Comparison of ENCODE assay signal across 22 mouse cellular contexts in the genomic region with DNA sequence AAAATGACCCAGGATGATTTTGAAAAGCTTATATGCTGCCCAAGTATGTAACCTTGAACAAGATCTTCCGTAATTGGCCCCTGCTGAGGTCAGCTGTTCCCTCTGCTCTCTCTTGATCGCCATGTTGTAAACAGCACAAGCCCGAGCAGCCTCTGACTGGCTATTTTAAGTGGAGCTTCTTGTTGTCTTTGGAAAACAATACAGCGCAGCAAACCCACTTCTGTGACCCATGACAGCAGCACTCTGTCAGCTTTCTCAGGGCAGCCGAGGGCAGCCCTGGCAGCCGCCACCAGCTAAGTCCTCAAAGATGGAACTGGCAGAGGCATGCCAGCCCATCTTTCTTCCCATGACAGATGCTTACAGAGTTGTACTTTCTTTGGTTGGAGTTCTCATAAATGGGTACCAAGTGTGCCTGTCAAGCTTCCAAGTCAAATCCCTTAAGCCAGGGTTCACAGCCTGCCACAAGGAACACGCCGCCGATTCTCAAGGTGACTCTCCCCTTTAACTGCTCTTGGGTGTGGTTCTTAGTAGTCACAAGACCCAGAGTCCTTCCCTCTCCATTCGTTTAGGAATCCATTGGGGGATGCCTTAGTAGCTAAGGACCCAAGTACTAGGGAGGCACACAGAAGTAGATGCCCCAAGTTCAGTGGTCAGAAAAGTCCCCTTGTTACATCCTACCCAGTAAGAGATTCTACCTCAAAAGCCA.
DNase-seq lines count a peak whose midpoint lies in the region; ATAC-seq and TF ChIP-seq lines count a peak whose summit lies in the region.
"Had no signal": no experiment of that assay in that cellular context is flagged by ENCODE, and none has a peak within 500 bp of the region (broad histone marks: within the 10 kb centered on the region; RNA-seq: fewer than 3 reads in every experiment).

No protein-coding gene starts in this region.

- peaks cover 9% of the 10 kb centered on the region for H3K79me2 ChIP-seq in heart, adult 2 months (replicated peaks; ENCODE audit: control insufficient read depth, insufficient read depth, low read length)

- no peaks in the 10 kb centered on the region for H3K9me3 ChIP-seq in kidney, embryonic 15.5 days (replicated peaks)
- H3K9me3 ChIP-seq in kidney, embryonic 16.5 days (ENCODE audit: low read length) = peaks cover 4% of the 10 kb centered on the region; the same call in 1 of the 2 replicates
- no peaks in the 10 kb centered on the region for H3K9me3 ChIP-seq in stomach, postnatal 0 days (ENCODE audit: control insufficient read depth, low read length)
- H3K9me3 ChIP-seq: embryonic facial prominence, embryonic 15.5 days; forebrain, embryonic 15.5 days; heart, embryonic 13.5 days; hindbrain, embryonic 15.5 days had no signal

- no peak for TF ChIP-seq EP300 in heart, adult 2 months (IDR thresholded peaks at IDR 0.05; ENCODE audit: insufficient read depth, low read depth, low read length)
- TF ChIP-seq EP300 in stomach, postnatal 0 days (optimal IDR thresholded peaks at IDR 0.05) = no peak

- no peak for TF ChIP-seq CTCF in heart, adult 2 months (IDR thresholded peaks at IDR 0.05)
- no peak for TF ChIP-seq CTCF in stomach, postnatal 0 days (IDR thresholded peaks at IDR 0.05; ENCODE audit: low read depth)

- H3K27me3 ChIP-seq in heart, adult 2 months (ENCODE audit: control insufficient read depth, insufficient read depth, low read length) = no peaks in the 10 kb centered on the region
- H3K27me3 ChIP-seq in kidney, embryonic 15.5 days = no peaks in the 10 kb centered on the region
- no peaks in the 10 kb centered on the region for H3K27me3 ChIP-seq in kidney, embryonic 16.5 days (ENCODE audit: insufficient read depth, low read length)
- H3K27me3 ChIP-seq in stomach, postnatal 0 days (ENCODE audit: control insufficient read depth, insufficient read depth, low read length) = no peaks in the 10 kb centered on the region
- H3K27me3 ChIP-seq: CH12.LX; embryonic facial prominence, embryonic 15.5 days; forebrain, embryonic 15.5 days; heart, embryonic 13.5 days; hindbrain, embryonic 15.5 days; Patski had no signal

- H3K4me1 ChIP-seq in heart, adult 2 months (ENCODE audit: control insufficient read depth, insufficient read depth, low read length) = peaks cover 12% of the 10 kb centered on the region
- H3K4me1 ChIP-seq in kidney, embryonic 15.5 days = peaks cover 13% of the 10 kb centered on the region
- H3K4me1 ChIP-seq in kidney, embryonic 16.5 days (ENCODE audit: insufficient read depth, low read length) = peaks cover 8% of the 10 kb centered on the region
- H3K4me1 ChIP-seq in stomach, postnatal 0 days (replicated peaks; ENCODE audit: control insufficient read depth, insufficient read depth) = no peaks in the 10 kb centered on the region

- H3K4me2 ChIP-seq in kidney, embryonic 15.5 days = no peak overlapping the region
- H3K4me2 ChIP-seq in kidney, embryonic 16.5 days (replicated peaks; ENCODE audit: low read depth, low read length) = no peak overlapping the region
- no peak overlapping the region for H3K4me2 ChIP-seq in stomach, postnatal 0 days (replicated peaks; ENCODE audit: low read depth)
- H3K4me2 ChIP-seq: embryonic facial prominence, embryonic 15.5 days; forebrain, embryonic 15.5 days; heart, embryonic 13.5 days; hindbrain, embryonic 15.5 days had no signal

- H3K27ac ChIP-seq in heart, adult 2 months = peak overlapping the region; percentile 87
- H3K27ac ChIP-seq in kidney, embryonic 15.5 days = 0 out of 2 replicates have a peak overlapping the region, but pooled peaks have one; percentile 28
- H3K27ac ChIP-seq in kidney, embryonic 16.5 days (ENCODE audit: low read length) = no peak overlapping the region
- H3K27ac ChIP-seq in stomach, postnatal 0 days (replicated peaks) = 0 out of 2 replicates have a peak overlapping the region, but pooled peaks have one; percentile 24
- H3K27ac ChIP-seq: embryonic facial prominence, embryonic 15.5 days; forebrain, embryonic 15.5 days; hindbrain, embryonic 15.5 days had no signal

- no peak overlapping the region for H3K4me3 ChIP-seq in heart, adult 2 months
- no peak overlapping the region for H3K4me3 ChIP-seq in kidney, embryonic 15.5 days (replicated peaks)
- no peak overlapping the region for H3K4me3 ChIP-seq in kidney, embryonic 16.5 days (ENCODE audit: low read length)
- H3K4me3 ChIP-seq in stomach, postnatal 0 days (ENCODE audit: low read depth, low read length) = no peak overlapping the region
- H3K4me3 ChIP-seq: embryonic facial prominence, embryonic 15.5 days; erythroblast, embryonic 14.5 days; forebrain, embryonic 15.5 days; heart, embryonic 13.5 days; hindbrain, embryonic 15.5 days had no signal

- WGBS in heart, adult 2 months = 53% methylated on average over 10 of the region's 10 CpGs
- 64% methylated on average over 10 of the region's 10 CpGs for WGBS in kidney, embryonic 15.5 days
- 56% methylated on average over 10 of the region's 10 CpGs for WGBS in kidney, embryonic 16.5 days
- 55% methylated on average over 10 of the region's 10 CpGs for WGBS in stomach, postnatal 0 days

- peaks cover 24% of the 10 kb centered on the region for H3K36me3 ChIP-seq in heart, adult 2 months (ENCODE audit: control insufficient read depth, insufficient read depth, low read length)
- H3K36me3 ChIP-seq in kidney, embryonic 15.5 days = no peaks in the 10 kb centered on the region
- H3K36me3 ChIP-seq in kidney, embryonic 16.5 days (ENCODE audit: insufficient read depth, low read length) = no peaks in the 10 kb centered on the region
- H3K36me3 ChIP-seq in stomach, postnatal 0 days (ENCODE audit: control insufficient read depth, insufficient read depth, low read length) = no peaks in the 10 kb centered on the region
- H3K36me3 ChIP-seq: embryonic facial prominence, embryonic 15.5 days; forebrain, embryonic 15.5 days; hindbrain, embryonic 15.5 days had no signal

- intact Hi-C loops in heart, adult 2 months (cut with DNase I) = no loop called here

- DNase-seq in heart, adult 2 months = no peak
- no peak for DNase-seq in heart, adult 18-20 months
- DNase-seq in ZHBTc4 (ENCODE audit: low read depth, low spot score) = peak; percentile 69
- no peak for DNase-seq in stomach, postnatal 0 days (ENCODE audit: low spot score)
- DNase-seq in urinary bladder, postnatal 36 days (ENCODE audit: low spot score in 2 of 2) = no peak
- DNase-seq in adrenal gland, postnatal 14 days = no peak
- DNase-seq: adrenal gland, postnatal 25 days; cerebellum, postnatal 10 days; embryo, embryonic 11 days; gastrocnemius, postnatal 25 days; heart, postnatal 14 days; kidney, adult 8-10 months had no signal

- no peak for ATAC-seq in kidney, embryonic 15.5 days (replicated peaks; ENCODE audit: low FRiP score)
- ATAC-seq in kidney, embryonic 16.5 days (ENCODE audit: low FRiP score, low TSS enrichment) = no peak
- no peak for ATAC-seq in stomach, postnatal 0 days (ENCODE audit: low FRiP score, low TSS enrichment)
- ATAC-seq: forebrain, embryonic 15.5 days; intestine, postnatal 0 days; Patski had no signal

- 0 out of 2 replicates have a peak, but pooled peaks have one; percentile 13 for TF ChIP-seq POLR2A in heart, adult 2 months (IDR thresholded peaks at IDR 0.05; ENCODE audit: insufficient read depth, low read depth, low read length)

- H3K9ac ChIP-seq in heart, adult 2 months (ENCODE audit: low read depth, low read length) = no peak overlapping the region
- H3K9ac ChIP-seq in kidney, embryonic 15.5 days = no peak overlapping the region
- H3K9ac ChIP-seq in kidney, embryonic 16.5 days (replicated peaks; ENCODE audit: low read length) = no peak overlapping the region
- H3K9ac ChIP-seq in stomach, postnatal 0 days (ENCODE audit: low read length) = no peak overlapping the region
- H3K9ac ChIP-seq: embryonic facial prominence, embryonic 15.5 days; forebrain, embryonic 15.5 days; heart, embryonic 13.5 days; hindbrain, embryonic 15.5 days had no signal
